Mouse (Mus musculus): ENCODE measurements around the gene Jaml.

- TF ChIP-seq HCFC1 (IDR thresholded peaks at IDR 0.05; ENCODE audit: borderline replicate concordance, insufficient read depth, low read length) (no peak), ZC3H11A (IDR thresholded peaks at IDR 0.05; ENCODE audit: borderline replicate concordance, low read depth, low read length) (no peak), ZNF384 (IDR thresholded peaks at IDR 0.05; ENCODE audit: low read depth, low read length) (no peak)
Observed at GRCm38 (mm10) chr9:45118552-45118951, 39.6 kb downstream of the Jaml start.
